Mouse (Mus musculus) limb, embryonic 14.5 days (tissue): ENCODE results near the gene C730034F03Rik. TPM values are rescaled to one million over a fixed set of nuclear protein-coding genes. Genes with fewer than 3 reads are reported as not detected.

ENCODE experiments used
- ATAC-seq: fragments of 200-750 bp; cut with Nextera tagmentation; 2 replicates; pipeline ENCODE4 v1.8.0; 2017; ENCODE audit warnings: low read depth, moderate number of reproducible peaks, moderate TSS enrichment; ENCODE audit not compliant: low FRiP score
- DNase-seq: peaks from one replicate; pipeline ENCODE4 v3.0.0-alpha.2; 2015; ENCODE audit warnings: low spot score
- H3K27ac ChIP-seq: fragments of 300-500 bp; sonication (generic); replicated peaks from 2 replicates; pipeline ENCODE4 v1.5.1; 2014; ENCODE audit warnings: low read depth, mild to moderate bottlenecking, low read length, moderate library complexity, mixed read lengths
- H3K27me3 ChIP-seq: fragments of 300-500 bp; sonication (generic); 2 replicates; pipeline ENCODE4 v1.6.1; 2014; ENCODE audit warnings: low read length, mixed read lengths; ENCODE audit not compliant: control insufficient read depth, insufficient read depth
- H3K36me3 ChIP-seq: fragments of 300-500 bp; sonication (generic); 2 replicates; pipeline ENCODE4 v1.6.1; 2014; ENCODE audit warnings: mild to moderate bottlenecking, low read length, moderate library complexity, mixed read lengths; ENCODE audit not compliant: control insufficient read depth, insufficient read depth
- H3K4me1 ChIP-seq: fragments of 300-500 bp; sonication (generic); 2 replicates; pipeline ENCODE4 v1.6.1; 2014; ENCODE audit warnings: antibody characterized with exemption, low read length, mixed read lengths; ENCODE audit not compliant: control insufficient read depth, insufficient read depth
- H3K4me2 ChIP-seq: fragments of 300-500 bp; sonication (generic); replicated peaks from 2 replicates; pipeline ENCODE4 v1.6.1; 2014; ENCODE audit warnings: low read depth, mild to moderate bottlenecking, low read length, moderate library complexity; ENCODE audit not compliant: severe bottlenecking
- H3K4me3 ChIP-seq: fragments of 300-500 bp; sonication (generic); replicated peaks from 2 replicates; pipeline ENCODE4 v1.5.1; 2014; ENCODE audit warnings: low read length
- H3K9ac ChIP-seq: fragments of 300-500 bp; sonication (generic); 2 replicates; pipeline ENCODE4 v1.6.1; 2014; ENCODE audit warnings: mild to moderate bottlenecking, low read depth, low read length, moderate library complexity; ENCODE audit not compliant: severe bottlenecking
- H3K9me3 ChIP-seq: fragments of 300-500 bp; sonication (generic); 2 replicates; pipeline ENCODE4 v1.6.1; 2016; ENCODE audit warnings: low read length; ENCODE audit not compliant: control insufficient read depth
- POLR2A ChIP-seq: fragments of 200-500 bp; IDR thresholded peaks from 2 replicates; pipeline ENCODE4 v1.8.0; 2012; ENCODE audit warnings: inconsistent platforms, mild to moderate bottlenecking, moderate library complexity, borderline replicate concordance; ENCODE audit not compliant: insufficient read depth, insufficient read length; ENCODE audit errors: extremely low read depth
- WGBS: fragments of 180-500 bp; shearing (Covaris S2); extraction: QIAGEN DNeasy Blood & Tissue Kit; methylation state at CpG from one replicate; pipeline ENCODE4 v1.1.7; 2014; 5-methylcytosine and 5-hydroxymethylcytosine counted together
- polyA plus RNA-seq, 2 experiments: library from polyadenylated mRNA; depleted of rRNA in 1 of 2; stranded (reverse) in 1 of 2; unstranded in 1 of 2; fragments of >200 nt; fragmentation: Nextera tagmentation in 1 of 2; extraction: Ambion mirVana in 1 of 2; gene quantifications; 2 replicates each; pipeline versions ENCODE4 v1.2.1 to v1.2.3; 2012 to 2014

C730034F03Rik gene
- polyA plus RNA-seq, 2 experiments: 1.4 to 1.8 TPM

DNA sequence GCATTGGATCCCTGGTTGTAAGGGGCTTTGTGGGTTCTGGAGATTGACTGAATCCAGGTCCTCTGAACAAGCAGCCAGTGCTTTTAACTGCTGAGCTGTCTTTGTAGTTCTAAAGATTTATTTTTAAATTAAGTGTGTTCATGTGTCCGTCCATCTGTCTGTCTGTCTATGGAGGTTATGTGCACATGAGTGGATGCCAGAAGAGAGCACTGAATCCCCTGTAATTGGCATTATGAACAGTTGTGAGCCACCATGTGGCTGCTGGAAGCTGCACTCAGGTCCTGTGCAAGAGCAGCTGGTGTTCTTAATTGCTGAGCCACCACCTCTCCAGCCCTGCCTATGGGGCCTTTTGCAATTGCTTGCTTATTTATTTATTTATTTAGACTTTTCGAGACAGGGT is 31.2 kb upstream of the C730034F03Rik start:
- H3K36me3 ChIP-seq: no peaks in the 10 kb centered on the region
- 74% methylated on average over 2 of the region's 2 CpGs for WGBS
- no peaks in the 10 kb centered on the region for H3K27me3 ChIP-seq
- H3K27ac ChIP-seq: no peak overlapping the region
- H3K4me2 ChIP-seq: no peak overlapping the region
- no peak overlapping the region for H3K4me3 ChIP-seq
- DNase-seq: no peak
- H3K9ac ChIP-seq: no peak overlapping the region
- H3K4me1 ChIP-seq: no peaks in the 10 kb centered on the region
- no peak for ATAC-seq
- TF ChIP-seq POLR2A: no peak
- H3K9me3 ChIP-seq: no peaks in the 10 kb centered on the region

DNA sequence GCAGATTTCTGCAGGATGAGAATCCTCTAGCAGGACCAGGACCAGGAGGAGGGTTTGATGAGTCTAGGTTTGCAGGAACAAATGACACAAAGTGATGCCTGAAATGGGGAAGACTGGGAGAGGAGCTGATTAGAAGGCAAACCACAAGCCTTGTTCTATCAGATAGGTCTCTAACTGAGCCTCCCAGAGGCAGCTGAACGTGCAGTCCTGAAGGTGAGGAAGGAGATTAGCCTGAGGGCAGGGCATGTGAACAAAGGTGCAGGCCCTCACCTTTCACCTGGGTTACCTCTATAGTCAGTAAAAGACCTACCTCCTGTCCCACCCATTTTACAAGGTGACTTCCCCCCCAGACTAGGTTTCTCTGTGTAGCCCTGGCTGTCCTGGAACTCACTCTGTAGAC is 29.7 kb upstream of the C730034F03Rik start:
- WGBS: 30% methylated on average over 1 of the region's 1 CpGs

DNA sequence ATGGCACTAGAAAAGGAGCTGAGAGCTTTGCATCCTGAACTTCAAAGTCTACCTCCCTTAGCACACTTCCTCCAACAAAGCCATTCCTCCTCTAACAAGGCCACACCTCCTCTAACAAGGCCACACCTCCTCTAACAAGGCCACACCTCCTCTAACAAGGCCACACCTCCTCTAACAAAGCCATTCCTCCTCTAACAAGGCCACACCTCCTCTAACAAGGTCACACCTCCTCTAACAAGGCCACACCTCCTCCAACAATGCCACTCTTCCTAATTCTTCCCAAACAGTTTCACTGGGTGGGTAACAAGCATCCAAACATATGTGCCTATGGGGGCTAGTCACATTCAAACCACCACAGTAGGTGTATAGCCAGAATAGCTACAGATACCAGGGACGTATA is 26.9 kb upstream of the C730034F03Rik start:
- no peaks in the 10 kb centered on the region for H3K27me3 ChIP-seq
- H3K9me3 ChIP-seq: no peaks in the 10 kb centered on the region
- no peak overlapping the region for H3K4me2 ChIP-seq
- no peak for TF ChIP-seq POLR2A
- 85% methylated on average over 1 of the region's 1 CpGs for WGBS
- no peaks in the 10 kb centered on the region for H3K36me3 ChIP-seq
- no peaks in the 10 kb centered on the region for H3K4me1 ChIP-seq
- H3K9ac ChIP-seq: no peak overlapping the region
- no peak for ATAC-seq
- no peak overlapping the region for H3K4me3 ChIP-seq
- no peak overlapping the region for H3K27ac ChIP-seq
- no peak for DNase-seq

More for the DNA sequence above, 29.7 kb upstream of the C730034F03Rik start:
- no peaks in the 10 kb centered on the region for H3K4me1 ChIP-seq
- ATAC-seq (no peak), DNase-seq (no peak)
- no peaks in the 10 kb centered on the region for H3K27me3 ChIP-seq
- H3K9me3 ChIP-seq: no peaks in the 10 kb centered on the region
- H3K4me2 ChIP-seq: no peak overlapping the region
- TF ChIP-seq POLR2A: no peak
- H3K9ac ChIP-seq: no peak overlapping the region
- no peaks in the 10 kb centered on the region for H3K36me3 ChIP-seq
- H3K27ac ChIP-seq: no peak overlapping the region
- H3K4me3 ChIP-seq: no peak overlapping the region

DNA sequence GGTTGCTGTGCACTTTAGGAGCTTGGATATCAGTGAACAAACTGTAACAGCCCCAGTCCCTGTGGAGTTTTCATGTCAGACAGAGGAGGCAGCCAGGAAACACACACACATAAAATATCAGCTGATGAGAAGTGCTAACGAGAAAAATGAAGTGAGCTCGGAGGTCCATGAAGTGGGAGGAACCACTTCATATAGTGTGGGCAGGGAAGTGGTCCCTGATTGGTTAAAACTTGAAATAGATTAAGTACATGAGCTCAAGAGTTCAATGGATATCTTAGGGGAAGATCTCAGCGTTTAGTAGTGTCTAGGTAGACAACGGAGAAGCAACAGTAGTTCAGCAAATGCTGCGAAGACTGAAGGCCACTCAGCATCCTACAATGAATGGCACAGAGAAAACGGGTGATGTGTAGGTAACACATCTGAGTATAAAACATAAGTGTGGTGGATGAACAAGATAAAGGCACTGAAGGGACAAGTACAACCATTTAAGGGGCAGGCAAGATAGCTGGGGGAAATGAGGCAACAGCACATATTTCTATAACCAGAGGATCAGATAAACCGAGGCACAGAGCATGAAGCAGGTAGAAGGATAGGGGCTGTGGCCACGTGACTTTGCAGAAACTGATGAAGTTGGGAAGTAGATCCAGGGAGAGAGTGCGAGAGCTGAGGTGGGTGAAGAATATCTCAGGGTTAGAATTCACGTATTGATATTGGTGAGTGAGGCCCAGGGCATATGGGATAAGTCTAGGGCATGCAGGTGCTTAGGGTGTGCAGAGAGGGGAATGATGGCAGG is 24.4 kb upstream of the C730034F03Rik start:
- Histone ChIP-seq H3K4me3 (no peak overlapping the region), H3K27ac (no peak overlapping the region), H3K27me3 (no peaks in the 10 kb centered on the region), H3K4me1 (no peaks in the 10 kb centered on the region), H3K9ac (no peak overlapping the region), H3K36me3 (no peaks in the 10 kb centered on the region), H3K9me3 (no peaks in the 10 kb centered on the region), H3K4me2 (no peak overlapping the region)
- DNase-seq (no peak), ATAC-seq (no peak)
- 76% methylated on average over 10 of the region's 10 CpGs for WGBS
- TF ChIP-seq POLR2A: no peak

DNA sequence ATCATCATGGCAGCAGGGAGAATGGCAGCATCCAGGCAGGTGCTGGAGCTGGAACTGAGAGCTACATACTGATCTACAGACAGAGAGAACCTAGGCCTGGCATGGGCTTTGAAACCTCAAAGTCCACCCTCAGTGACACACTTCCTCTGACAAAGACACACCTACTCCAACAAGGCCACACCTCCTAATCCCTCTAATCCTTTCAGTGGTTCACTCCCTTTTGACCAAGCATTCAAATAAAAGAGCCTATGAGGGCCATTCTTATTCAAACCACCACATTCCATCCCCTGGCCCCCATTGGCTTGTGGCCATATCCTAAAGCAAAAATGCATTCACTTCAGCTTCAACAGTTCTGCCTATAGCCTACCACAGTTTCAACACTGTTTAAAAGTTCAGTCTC is 22.7 kb upstream of the C730034F03Rik start:
- DNase-seq (no peak), ATAC-seq (no peak)
- Histone ChIP-seq H3K27me3 (no peaks in the 10 kb centered on the region), H3K4me1 (no peaks in the 10 kb centered on the region), H3K4me3 (no peak overlapping the region), H3K9ac (no peak overlapping the region), H3K36me3 (no peaks in the 10 kb centered on the region), H3K27ac (no peak overlapping the region), H3K4me2 (no peak overlapping the region), H3K9me3 (no peaks in the 10 kb centered on the region)
- no peak for TF ChIP-seq POLR2A

DNA sequence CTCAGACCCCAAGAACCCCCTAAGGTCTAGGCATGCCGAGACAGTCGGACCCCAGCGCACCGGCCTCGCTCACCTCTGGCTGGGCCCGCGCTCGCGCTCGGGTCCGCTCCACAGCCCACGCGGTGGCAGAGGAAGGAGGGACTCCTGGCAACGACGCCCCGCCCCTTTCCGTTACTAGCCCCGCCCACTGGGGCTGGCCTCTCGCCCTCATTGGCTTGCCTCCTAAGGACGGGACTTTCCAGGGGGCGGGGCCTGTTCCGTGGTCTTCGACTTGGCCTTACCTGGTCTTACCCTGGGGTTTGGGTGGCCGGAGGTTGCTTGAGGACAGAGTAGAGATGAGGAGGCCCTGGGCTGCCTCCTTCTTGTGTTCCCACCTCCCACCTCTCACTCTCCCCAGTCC is 19.3 kb upstream of the C730034F03Rik start, which contains the start of gene Syce3:
TSS of gene Syce3 (minus strand) at position 386 of the 400 bp plus-strand sequence.
- H3K9me3 ChIP-seq: no peaks in the 10 kb centered on the region
- no peak within 1 kb of the TSS for H3K9ac ChIP-seq
- ATAC-seq (no peak), DNase-seq (no peak)
- no peak for TF ChIP-seq POLR2A
- H3K4me1 ChIP-seq: no peaks in the 10 kb centered on the region
- no peaks in the 10 kb centered on the region for H3K27me3 ChIP-seq
- 82% methylated on average over 21 of the region's 24 CpGs for WGBS
- H3K27ac ChIP-seq: no peak within 1 kb of the TSS
- no peak within 1 kb of the TSS for H3K4me2 ChIP-seq
- H3K36me3 ChIP-seq: no peaks in the 10 kb centered on the region
- no peak within 1 kb of the TSS for H3K4me3 ChIP-seq
